Mouse (Mus musculus): ENCODE measurements around the gene Clec11a.
"Not testable (repeated sequence)": the region's sequence is repeated elsewhere in the genome, so short reads cannot be mapped to it uniquely, and the experiment has no call there.

Clec11a gene

DNA sequence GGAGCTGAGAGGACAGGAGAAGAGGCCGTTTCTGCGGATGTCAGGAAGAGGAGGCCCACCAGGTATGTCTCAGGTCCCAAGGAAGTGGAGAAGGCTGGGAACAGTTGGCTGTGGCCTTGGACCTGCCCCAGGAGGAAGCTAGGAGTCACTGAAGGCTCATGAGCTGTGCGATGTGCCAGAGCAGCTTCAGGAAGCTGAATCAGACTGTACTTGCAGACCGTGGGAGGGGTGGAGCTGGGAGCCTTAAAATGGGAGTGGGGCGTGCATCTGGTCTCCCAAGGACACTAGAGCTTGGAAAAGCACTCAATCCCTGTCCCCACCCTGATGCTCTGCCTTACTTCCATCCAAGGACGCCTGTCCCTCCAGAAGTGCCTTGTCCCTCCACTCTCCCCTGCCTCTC, 19.9 kb upstream of the Clec11a start:
- CTCF ChIA-PET: no interaction called here

DNA sequence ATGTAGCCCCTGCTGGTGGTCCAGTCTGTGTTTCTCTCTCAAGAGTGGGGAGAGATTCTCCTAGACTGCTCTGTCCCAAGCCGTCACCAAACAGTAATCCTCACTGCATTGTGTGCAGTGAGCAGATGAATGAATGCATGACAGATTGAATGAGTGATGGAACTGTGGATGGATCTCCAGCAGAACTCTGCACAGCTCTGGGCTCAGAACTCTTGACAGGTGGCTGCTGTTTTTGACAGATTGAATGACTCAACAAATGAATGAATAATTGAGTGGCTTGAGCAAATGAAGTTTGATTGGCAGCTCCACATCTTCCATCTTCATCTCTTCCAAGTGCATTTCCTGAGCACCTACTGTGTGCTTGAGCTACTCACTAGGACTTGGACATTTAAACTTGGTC, 15.6 kb upstream of the Clec11a start:
- CTCF ChIA-PET: no interaction called here

DNA sequence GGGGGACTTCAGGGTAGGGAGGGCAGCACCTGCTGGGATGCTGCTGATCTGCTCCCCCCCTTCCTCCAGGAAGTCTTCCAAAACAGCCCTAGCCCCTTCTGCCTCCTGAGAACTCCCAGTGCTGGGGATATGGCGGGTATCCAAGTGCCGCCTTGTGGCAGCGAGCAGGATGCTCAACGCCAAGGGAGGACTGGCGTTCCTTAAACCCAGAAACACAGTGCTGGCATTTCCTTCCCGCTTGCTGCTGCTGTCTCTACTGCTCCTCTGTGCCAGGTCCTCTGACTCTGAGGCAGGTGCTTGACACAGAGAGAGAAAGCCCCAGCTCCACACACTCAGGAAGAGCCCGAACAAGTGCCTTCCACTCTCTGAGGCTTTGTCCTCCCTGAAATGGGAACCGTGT, 14.2 kb upstream of the Clec11a start:
- CTCF ChIA-PET: no interaction called here

DNA sequence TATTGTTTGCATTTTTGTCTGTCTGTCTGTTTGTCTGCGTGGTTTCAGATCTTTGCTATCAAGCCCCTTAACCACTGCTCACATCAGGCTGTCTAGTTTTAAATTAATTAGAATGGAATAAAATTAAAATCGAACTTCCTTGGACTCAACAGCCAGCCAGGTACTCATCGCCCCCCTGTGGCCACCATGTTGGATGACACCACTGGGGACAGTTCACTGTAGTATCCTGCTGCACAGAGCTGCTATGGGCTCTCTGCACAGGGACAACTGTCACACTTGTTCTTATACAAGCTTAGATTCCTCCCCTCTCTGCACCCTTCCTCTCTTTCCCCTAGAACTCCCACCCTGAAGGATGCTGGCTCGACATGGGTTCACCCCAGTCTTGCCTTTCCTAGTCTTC, 11.2 kb upstream of the Clec11a start:
- CTCF ChIA-PET: interaction anchor here (1.1 kb wide), 2 partner anchors 41 to 55 kb away, joined by 4 read pairs; no protein-coding TSS in a partner anchor

DNA sequence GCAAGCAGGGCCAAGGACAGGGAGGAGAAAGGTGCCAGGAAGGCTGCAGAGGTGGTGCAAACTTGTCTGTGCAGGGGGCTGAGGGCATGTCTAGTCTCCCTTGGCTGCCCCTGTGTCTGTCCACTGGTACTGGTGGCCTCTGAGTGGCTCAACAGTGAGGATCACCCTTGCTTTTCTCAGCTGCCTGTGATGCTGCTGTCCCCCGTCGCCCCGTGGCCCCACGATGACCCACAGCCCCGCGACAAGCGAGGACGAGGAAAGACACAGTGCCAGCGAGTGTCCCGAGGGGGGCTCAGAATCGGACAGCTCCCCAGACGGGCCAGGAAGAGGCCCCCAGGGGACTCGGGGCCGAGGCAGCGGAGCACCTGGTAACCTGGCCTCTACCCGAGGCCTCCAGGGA, 5.8 kb upstream of the Clec11a start:
- CTCF ChIA-PET: interaction anchor here (0.6 to 0.8 kb wide), 2 partner anchors 50 to 290 kb away, joined by 3 read pairs; no protein-coding TSS in a partner anchor

DNA sequence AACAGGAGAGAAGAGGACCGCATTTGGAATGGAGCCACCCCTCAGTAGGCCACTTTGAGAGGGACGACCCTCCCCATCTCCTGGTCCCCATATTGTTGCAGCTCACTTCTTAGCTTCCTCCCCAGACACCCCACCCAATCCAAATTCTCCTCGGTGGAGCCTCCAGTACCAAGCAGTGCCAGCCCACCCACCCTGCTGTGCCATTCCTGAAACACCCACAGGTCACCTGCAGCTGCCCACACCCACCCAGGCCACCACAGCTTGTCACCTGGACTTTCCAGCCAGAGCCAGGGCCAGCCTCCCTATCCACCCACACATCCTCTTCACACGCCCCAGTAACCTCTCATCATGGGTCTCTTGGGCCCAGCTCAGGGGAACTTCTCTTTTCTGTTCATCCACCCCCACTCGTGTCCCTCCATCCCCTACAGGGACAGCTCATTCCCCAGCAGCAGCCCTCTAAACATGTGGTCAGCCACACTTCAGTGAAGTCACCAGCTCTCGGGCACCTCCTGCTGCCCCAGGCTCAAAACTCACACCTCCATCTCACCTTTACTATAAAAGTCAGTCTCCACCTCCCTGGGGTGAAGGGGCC, 5.1 kb upstream of the Clec11a start:
- CTCF ChIA-PET: interaction anchor here (0.6 kb wide), 1 partner anchor 290 kb away, joined by 3 read pairs; no protein-coding TSS in a partner anchor

DNA sequence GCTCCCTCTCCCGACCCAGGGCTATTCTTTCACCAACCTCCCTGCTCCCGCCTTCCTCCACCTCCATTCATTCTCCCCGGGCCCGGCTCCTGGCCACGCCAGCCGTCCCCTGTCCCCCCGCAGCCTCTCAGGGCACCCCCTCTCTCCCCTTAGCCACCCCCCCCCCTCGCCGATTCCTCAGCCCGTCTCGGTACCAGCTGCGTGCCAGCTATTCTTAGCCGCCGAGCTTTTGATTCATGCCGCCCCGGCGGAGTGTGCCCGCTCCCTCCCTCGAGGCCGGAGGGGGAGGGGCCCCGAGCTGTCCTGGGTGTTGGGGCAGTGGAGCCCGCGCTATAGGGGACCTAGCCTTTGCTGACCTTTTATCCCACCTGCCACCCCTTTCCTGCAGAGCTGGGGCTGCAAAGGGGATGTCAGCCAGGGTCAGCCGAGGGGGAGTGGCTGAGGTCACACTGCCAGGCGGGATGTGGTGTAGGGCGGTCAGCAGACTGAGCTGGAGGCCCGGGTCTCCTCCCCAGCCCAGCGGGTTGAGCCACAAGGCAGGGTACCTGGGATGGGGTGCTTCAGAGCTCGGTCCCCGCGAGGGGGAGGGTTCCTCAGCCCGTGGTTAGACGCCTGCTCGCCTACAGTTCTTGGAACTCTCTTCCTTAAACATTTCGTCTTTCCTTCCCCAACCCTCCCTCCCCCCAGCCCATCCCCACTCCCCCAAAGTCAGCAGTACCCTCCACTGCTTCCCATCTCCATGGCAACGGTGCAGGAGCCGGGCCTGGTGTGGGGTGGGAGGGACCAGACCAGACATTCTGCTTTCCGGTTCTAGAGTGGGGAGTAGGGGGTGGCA, 4.4 kb upstream of the Clec11a start:
- CTCF ChIA-PET: interaction anchor here (0.6 kb wide), 1 partner anchor 1387 kb away, joined by 3 read pairs; no protein-coding TSS in a partner anchor

DNA sequence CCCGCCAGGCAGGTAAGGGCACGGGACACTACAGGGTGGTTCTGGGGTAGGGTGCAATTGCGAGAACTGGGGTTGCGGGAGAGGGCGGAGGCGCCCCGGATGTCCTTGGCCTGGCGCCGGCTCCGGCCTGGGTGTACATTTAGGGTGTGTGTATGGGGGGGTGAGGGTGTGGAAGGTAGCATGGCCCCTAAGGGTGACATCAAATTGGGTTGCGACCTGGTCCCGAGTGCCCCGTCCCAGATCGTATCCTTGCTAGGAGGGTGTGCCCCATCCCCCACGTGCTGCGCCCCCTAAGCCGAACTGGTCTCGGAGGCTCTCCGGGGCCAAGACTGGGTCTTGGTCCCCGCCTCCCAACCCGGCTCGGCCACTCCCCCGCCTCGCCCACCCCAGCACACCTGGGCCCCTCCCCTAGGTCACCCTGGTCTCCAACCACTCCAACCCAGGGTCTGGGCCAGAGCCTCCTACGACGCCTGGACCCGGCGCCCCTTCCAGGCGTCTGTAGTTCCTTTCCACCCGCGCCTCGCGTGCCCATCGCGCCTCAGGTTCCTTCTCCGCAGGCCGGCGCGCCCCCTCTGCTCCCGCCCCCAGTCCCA, 3.7 kb upstream of the Clec11a start:
- CTCF ChIA-PET: interaction anchor here (0.6 kb wide), 1 partner anchor 1387 kb away, joined by 3 read pairs; no protein-coding TSS in a partner anchor

DNA sequence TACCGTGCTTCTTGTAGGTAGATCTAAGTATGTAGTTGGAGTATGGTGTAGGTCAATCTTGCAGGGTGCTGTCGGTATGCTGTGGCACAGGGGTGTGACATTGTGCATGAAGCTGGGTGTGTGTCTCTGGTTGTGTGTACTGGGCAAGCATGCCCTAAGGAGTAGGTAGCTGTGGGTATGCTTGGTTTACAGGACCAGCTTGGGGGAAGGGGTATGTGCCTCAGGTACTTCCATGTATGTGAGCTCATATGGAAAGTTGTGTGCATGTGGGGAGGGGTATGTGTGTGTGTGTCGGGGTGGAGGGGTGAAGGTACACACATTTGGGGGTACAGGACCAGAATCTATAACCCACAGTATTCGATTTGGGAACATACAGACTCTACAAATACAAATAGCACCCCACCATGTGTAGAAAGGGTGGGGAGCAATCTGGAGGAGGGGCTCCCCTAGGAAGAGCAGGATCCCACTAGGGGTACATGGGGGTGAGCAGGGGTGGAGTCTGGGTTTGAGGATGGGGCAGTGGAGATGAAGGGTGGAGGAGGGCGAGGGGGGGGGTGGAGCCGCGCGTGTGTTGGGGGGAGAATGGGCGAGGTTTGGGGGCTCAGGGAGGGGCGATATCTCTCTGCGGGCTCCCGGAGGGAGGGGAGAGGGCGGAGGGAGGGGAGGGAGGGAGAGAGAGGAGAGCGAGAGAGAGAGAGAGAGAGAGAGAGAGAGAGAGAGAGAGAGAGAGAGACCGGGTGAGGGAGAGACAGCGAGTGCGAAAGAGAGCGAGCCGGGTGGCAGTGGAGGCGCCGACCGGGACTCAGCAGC, 3.0 kb upstream of the Clec11a start, which contains the start of gene Shank1:
Shank1 (plus strand) TSS at position 779 of the 810 bp plus-strand sequence.
- CTCF ChIA-PET: no interaction called here

DNA sequence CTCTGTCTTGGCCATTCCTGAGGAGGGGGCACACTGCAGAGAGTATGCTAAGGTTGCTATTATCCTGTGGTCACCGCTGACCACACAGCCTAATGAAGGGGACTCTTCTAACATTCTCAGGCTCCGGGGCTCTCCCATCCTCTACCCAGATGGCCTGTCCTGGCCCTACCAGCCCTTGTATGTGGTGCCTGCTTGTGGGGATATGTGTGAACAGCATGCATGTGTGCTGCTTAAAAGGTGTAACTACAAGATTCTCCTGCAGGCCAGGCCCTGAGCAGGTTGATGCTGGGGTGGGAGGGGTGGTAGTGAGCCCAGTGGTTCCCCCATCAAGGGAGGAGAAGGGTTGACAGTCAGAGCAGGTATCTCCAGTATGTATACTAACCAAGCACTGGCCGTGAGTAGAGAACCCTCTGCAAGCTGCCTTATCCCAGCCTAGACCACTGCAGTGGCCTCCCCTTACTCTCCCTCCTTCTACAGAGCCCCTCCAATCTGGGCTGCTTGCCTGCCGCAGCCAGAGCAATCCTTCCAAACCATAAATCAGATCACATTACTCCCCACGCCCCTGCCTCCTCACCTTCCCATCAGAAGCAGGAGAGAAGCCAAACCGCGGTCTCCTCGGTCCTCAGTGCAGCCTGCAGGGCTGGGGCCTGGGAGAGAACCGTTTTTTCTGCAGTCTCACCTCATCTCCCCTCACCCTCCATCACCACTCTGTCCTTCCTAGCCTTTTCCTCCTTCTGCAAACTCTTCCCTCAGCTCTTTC, 739 bp upstream of the Clec11a start:
- CTCF ChIA-PET: interaction anchor here (0.9 kb wide), 1 partner anchor 238 kb away, joined by 3 read pairs; no protein-coding TSS in a partner anchor

DNA sequence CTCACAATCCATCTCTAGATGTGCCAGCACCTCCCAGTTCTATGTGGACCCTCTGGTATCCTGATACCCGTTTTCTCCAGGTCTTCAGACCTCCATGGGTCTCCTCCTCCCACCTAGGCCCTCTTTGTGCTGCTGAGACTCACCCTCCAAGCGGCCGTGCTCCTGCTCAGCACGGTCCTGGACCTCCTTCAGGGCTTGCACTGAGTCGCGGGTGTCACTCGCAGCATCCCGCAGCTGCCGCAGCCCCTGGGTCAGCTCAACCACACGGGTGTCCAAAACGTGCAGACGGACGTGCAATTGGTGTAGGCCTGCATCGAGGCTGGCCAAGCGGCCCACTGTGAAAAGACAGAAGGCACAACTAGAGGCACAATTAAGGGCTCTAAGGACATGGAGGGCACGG, 1.0 kb downstream of the Clec11a start:
- CTCF ChIA-PET: no interaction called here

DNA sequence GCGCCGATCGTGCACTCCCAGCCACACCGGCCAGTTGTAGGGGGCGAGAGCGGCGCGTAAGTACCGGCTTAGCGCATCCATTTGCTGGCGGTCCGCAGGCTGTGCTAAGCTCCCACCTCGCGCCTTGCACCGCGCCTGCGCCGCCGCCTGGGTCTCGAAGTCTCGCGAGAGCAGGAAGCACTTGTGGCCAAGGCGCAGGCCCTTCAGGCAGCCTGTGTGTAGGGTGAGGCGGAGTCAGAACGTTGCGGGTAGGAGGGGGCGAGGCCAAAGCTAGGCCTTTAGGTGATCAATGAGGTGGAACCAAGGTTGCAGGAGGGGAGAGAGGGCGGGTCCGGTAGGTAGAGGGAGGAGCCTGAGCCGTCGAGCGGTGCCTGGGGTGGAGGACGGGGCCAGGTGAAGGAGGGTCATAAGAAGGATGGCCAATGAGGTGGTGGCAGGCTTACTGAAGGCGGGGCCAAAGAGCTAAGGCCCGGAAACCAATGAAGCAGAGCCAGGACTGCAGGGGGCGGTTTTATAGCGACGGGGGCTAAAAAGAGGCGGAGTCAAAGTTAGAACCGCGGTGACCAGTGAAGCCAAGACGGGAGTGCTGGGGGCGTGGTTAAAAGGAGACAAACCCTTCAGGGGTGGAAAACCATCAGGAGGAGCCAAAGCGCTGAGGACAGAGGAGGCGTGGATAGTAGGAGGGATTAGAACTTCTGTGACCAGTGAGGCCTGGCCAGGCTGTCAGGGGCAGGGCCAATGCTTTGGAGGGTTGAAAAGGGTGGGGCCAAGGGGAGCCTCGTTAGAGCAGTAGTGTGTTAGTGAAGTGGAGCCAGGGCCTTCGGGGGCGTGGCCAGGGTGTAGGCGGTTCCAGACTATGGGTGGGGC, 1.7 kb downstream of the Clec11a start:
- CTCF ChIA-PET: no interaction called here

DNA sequence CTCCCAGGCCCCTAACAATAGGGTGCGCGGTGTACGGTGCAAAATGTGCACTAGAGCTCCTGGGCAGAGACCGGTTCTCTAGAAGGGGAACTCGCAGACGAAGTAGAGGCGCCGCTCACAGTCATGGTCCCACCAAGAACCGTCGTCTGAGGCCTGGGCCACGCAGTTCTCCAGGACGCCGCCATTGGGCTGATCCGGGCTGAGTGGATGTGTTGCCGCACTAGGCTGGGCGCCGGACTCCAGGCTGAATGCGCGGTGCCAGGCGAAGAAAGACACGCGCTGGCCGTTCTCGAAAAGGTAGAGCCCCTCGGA, 2.3 kb downstream of the Clec11a start:
- CTCF ChIA-PET: no interaction called here

DNA sequence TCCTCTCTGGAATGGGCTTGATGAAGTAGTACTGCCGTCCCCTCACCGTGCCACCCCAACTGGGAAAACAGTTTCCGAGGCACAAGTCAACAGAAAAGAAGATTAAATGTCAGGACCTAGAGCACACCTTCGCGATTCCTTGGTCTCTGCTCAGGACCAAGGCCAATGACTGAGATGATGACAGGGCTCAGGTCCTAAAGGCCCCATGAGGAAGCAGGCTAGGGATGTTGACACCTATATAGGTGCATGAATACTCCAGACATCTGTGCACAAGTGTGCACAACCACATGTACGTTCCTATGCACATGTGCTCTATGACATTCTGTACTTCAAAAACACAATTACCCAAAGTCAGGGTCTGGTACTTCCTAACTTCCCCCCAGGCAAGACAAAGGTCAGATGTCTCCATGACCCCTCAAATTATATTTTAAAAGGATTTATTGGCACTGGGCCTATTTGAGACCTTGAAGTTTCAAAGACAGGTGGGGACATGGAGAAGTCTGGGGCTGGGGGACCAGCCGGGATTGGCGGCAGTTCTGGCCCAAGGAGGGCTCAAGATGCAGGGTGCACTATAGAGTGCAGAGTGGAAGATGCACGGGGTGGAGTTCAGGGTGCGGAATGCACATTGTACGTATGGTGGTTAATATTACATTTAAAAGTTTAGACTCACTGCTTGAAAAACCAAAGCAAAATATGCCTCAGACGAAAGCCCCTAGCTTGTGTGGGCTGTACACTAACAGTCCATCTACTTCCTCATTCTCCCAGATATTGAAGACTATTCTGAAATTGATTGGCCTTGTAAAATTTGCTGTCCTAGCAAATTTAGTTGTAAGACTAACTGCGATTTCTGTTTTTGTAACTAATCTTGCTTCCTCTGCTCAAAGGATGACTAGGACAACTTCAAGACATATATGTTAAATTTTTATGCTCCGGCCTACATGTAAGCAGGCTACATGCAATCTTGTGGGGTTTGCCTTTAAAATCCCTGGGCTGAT, 3.1 kb downstream of the Clec11a start:
- CTCF ChIA-PET: no interaction called here

DNA sequence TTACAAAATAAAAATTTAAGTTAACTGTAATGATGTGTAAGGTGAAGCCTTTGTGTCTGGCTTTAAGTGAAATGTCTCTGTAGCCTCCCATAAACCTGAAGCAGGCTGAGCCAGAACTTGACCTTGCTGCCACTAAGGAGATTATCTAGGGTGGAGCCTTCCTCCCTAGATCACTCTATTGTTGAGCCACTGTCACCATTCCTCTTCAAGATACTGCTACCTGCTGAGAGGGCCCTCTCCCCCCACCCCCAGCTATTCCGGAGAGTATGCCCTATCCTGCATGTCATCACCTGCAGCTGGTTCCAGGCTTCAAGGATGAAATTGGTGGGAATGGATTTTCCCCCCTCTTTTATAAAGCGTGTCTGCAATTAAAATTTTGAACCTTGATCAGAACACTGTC, 9.2 kb downstream of the Clec11a start:
- CTCF ChIA-PET: not testable (repeated sequence)

DNA sequence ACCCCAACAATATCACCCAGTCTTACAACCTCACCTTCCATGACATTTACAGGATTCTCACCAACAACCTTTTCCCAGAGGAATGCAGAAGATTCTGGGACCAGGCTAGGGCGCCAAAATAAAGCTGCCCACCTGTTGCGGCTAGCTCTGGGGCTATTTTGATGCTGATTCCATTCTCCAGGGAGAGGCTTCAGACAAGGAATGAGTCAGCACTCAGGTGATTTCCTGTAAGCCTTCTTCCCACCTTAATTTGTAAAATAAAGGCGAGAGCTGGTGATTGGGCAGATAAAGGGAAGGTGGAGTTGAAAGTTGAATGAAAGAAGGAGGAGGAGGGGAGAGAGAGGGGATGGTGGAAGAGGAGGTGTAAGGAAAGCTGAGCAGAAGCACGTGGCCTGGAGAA, 15.3 kb downstream of the Clec11a start:
- CTCF ChIA-PET: no interaction called here

DNA sequence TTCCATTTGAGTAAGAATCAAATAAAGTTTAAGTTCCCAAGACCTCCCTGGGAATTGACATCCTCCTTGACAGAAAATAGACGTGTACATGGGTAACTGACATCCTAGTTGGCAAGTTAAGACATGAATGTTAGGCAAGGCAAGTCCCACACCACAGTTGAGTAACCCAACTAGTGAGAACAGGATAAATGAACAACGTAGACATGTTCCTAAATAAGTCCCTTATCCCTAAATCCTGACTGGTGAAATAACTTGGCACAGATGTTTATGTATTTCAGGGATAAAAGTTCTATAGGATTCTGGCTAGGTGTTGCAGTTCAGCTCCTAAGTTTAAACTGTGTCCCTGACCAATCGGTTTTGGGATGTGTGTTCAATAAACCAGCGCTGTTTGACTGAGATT, 15.7 kb downstream of the Clec11a start:
- CTCF ChIA-PET: no interaction called here

DNA sequence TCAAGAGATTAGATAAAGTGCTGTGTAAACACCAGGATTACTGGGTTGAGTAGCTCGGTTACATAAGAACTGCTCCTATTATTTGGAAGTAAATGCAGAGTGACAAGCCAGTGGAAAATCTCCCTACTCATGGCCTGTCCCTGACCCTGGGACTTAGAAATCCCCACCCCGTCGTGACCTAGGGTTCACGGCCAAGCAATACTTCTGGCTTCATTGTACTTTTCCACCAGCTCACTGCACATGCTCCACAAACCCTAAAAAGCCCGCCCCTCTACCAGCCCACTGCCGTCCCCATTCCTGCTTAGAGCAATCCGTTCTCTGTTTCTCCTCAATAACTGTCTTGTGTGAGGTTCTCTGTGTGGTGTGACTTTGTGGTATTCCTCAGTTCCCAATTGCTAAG, 18.9 kb downstream of the Clec11a start:
- CTCF ChIA-PET: interaction anchor here (0.6 kb wide), 1 partner anchor 23 kb away, joined by 5 read pairs; no protein-coding TSS in a partner anchor

DNA sequence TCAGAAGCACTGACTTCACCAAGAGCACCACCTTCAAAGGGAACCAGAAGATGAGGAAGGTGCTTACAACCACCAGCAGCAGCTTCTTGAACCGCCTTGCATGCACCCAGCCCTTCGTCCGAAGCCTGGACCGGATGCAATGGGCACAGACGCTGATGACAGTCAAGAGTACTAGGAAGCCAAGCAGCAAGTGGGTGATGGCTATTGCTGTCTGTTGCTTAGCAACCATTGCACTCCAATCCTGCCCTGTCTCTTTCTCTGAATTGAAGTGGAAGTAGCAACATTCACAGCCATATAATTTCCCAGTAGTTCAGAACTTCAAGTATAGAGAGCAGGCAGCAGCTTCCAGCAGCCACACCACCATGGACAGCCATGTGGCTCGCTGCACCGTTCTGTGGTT, 25.1 kb downstream of the Clec11a start:
- CTCF ChIA-PET: no interaction called here
